Mouse (Mus musculus): ENCODE data around the gene Mapkapk5.

GRCm38 (mm10) chr5:121477680-121478079 lies 68.0 kb downstream of the Mapkapk5 start:
- no peak for TF ChIP-seq POLR2A (IDR thresholded peaks at IDR 0.05; ENCODE audit: extremely low read depth, insufficient read depth, low read length)
- 0 out of 2 replicates have a peak, but pooled peaks have one; percentile 1 for TF ChIP-seq CTCF (IDR thresholded peaks at IDR 0.05; ENCODE audit: extremely low read depth, insufficient read depth, low read length)
